Mouse (Mus musculus): ENCODE results near the gene Gm21887. TPM values are rescaled to one million over a fixed set of nuclear protein-coding genes. Genes with fewer than 3 reads are reported as not detected.
"Not testable (repeated sequence)": the region's sequence is repeated elsewhere in the genome, so short reads cannot be mapped to it uniquely, and the experiment has no call there.

Gm21887 gene
- polyA plus RNA-seq, 1 experiment from 2014 or later: 202 TPM

DNA sequence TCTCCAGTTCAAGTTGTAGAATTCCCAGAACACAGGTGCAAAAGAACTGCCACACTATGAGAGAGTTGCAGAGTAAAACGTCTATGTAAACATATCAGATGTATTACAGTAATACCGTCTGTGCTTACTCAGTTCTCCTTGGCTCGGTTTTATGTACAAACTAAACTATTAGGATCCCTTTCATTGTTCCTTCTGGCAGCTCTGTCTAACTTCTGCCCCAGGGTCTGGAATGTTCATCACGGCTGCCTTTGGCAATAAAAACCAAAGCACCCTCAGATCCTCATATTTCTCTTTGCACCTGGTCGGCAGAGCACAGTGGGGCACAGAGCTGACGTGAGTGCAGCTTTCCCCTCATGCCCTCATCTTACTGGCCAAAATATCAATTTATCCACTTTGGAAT, 34.5 kb upstream of the Gm21887 start:
- not testable (repeated sequence) for H3K4me3 ChIP-seq (ENCODE audit: low read length); H3K4me2 ChIP-seq (ENCODE audit: low read depth, low read length); H3K27me3 ChIP-seq (ENCODE audit: control insufficient read depth, insufficient read depth, low read depth, low read length); ATAC-seq (ENCODE audit: low read depth); H3K9ac ChIP-seq (ENCODE audit: low read length); H3K4me1 ChIP-seq (replicated peaks; ENCODE audit: control insufficient read depth, insufficient read depth, low read length); H3K27ac ChIP-seq (ENCODE audit: low read length); H3K9me3 ChIP-seq (ENCODE audit: control insufficient read depth, low read length)
- WGBS: 55% methylated on average over 6 of the region's 6 CpGs
- H3K36me3 ChIP-seq (ENCODE audit: control insufficient read depth, insufficient read depth, low read length): peaks cover 24% of the 10 kb centered on the region

DNA sequence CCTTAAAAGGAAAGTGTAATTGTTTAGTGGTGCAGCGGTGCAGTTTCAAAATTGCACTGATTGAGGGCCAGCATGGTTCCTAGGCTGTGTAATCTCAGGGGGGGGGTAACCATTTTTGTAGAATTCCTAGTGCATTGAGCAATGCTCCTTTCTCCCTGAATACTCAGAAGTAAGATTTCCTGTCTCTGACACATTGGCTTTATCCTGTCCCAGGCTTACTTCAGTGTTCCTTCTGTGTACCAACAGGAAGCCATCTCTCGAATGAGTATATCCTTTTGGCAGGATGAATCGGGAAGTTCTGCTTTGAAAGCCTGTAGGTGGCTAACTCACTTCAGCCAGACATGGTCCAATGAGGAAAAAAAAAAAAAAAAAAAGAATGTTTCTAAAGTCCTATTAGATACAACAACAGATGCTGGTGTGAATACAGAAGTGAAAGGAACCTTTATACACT, 33.8 kb upstream of the Gm21887 start:
- WGBS: 60% methylated on average over 3 of the region's 3 CpGs
- H3K27ac ChIP-seq (ENCODE audit: low read length); H3K4me1 ChIP-seq (replicated peaks; ENCODE audit: control insufficient read depth, insufficient read depth, low read length); H3K9me3 ChIP-seq (ENCODE audit: control insufficient read depth, low read length); H3K27me3 ChIP-seq (ENCODE audit: control insufficient read depth, insufficient read depth, low read depth, low read length); H3K4me2 ChIP-seq (ENCODE audit: low read depth, low read length); H3K4me3 ChIP-seq (ENCODE audit: low read length); H3K9ac ChIP-seq (ENCODE audit: low read length): not testable (repeated sequence)
- ATAC-seq (ENCODE audit: low read depth): peak; percentile 15; the same call in 1 of the 2 replicates
- H3K36me3 ChIP-seq (ENCODE audit: control insufficient read depth, insufficient read depth, low read length): peaks cover 20% of the 10 kb centered on the region; the same call in 1 of the 2 replicates

DNA sequence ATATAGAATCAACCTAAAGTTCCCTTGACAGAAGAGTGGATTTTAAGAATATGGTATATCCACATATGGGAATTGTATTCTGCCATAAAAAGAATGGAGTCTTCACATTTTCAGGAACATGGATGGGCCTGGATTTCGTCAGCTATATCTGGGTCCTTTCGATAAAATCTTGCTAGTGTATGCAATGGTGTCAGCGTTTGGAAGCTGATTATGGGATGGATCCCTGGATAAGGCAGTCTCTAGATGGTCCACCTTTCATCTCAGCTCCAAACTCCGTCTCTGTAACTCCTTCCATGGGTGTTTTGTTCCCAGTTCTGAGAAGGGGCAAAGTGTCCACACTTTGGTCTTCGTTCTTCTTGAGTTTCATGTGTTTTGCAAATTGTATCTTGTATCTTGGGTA, 33.1 kb upstream of the Gm21887 start:
- peaks cover 21% of the 10 kb centered on the region; the same call in 1 of the 2 replicates for H3K36me3 ChIP-seq (ENCODE audit: control insufficient read depth, insufficient read depth, low read length)
- not testable (repeated sequence) for H3K4me3 ChIP-seq (ENCODE audit: low read length); H3K9ac ChIP-seq (ENCODE audit: low read length); H3K9me3 ChIP-seq (ENCODE audit: control insufficient read depth, low read length); H3K27me3 ChIP-seq (ENCODE audit: control insufficient read depth, insufficient read depth, low read depth, low read length); ATAC-seq (ENCODE audit: low read depth); H3K4me2 ChIP-seq (ENCODE audit: low read depth, low read length); H3K4me1 ChIP-seq (replicated peaks; ENCODE audit: control insufficient read depth, insufficient read depth, low read length); H3K27ac ChIP-seq (ENCODE audit: low read length)
- 67% methylated on average over 5 of the region's 5 CpGs for WGBS

DNA sequence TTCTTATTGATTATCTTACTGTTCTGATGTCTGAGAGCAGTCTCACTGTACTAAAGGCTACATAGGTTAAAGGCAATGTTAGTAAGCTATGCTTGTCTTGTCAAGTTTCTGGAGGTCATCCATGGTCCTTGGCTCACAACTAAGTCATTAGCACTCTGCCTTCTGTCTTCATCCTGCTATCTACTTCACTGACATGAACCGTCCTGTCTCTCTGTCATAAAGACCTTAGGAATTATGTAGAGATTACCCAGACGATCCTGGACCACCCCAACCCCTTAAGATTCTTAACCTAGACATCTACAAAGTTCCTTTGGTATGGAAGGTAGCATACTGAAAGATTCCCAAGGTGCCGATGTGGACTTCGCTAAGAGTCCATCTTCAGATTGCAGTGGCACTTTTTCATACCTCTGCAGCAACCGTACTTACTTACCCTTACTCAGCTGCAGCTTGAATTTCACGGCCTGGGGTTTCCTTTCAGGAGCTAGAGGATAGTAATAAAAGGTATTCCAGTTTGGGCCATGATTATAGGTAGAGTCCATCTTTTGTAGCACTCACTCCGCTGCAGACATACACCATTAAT, 31.5 kb upstream of the Gm21887 start:
- not testable (repeated sequence) for H3K4me2 ChIP-seq (ENCODE audit: low read depth, low read length); H3K9me3 ChIP-seq (ENCODE audit: control insufficient read depth, low read length); H3K27ac ChIP-seq (ENCODE audit: low read length); H3K4me3 ChIP-seq (ENCODE audit: low read length); H3K27me3 ChIP-seq (ENCODE audit: control insufficient read depth, insufficient read depth, low read depth, low read length); ATAC-seq (ENCODE audit: low read depth); H3K4me1 ChIP-seq (replicated peaks; ENCODE audit: control insufficient read depth, insufficient read depth, low read length); H3K9ac ChIP-seq (ENCODE audit: low read length)
- H3K36me3 ChIP-seq (ENCODE audit: control insufficient read depth, insufficient read depth, low read length): peaks cover 34% of the 10 kb centered on the region
- 89% methylated on average over 7 of the region's 7 CpGs for WGBS

DNA sequence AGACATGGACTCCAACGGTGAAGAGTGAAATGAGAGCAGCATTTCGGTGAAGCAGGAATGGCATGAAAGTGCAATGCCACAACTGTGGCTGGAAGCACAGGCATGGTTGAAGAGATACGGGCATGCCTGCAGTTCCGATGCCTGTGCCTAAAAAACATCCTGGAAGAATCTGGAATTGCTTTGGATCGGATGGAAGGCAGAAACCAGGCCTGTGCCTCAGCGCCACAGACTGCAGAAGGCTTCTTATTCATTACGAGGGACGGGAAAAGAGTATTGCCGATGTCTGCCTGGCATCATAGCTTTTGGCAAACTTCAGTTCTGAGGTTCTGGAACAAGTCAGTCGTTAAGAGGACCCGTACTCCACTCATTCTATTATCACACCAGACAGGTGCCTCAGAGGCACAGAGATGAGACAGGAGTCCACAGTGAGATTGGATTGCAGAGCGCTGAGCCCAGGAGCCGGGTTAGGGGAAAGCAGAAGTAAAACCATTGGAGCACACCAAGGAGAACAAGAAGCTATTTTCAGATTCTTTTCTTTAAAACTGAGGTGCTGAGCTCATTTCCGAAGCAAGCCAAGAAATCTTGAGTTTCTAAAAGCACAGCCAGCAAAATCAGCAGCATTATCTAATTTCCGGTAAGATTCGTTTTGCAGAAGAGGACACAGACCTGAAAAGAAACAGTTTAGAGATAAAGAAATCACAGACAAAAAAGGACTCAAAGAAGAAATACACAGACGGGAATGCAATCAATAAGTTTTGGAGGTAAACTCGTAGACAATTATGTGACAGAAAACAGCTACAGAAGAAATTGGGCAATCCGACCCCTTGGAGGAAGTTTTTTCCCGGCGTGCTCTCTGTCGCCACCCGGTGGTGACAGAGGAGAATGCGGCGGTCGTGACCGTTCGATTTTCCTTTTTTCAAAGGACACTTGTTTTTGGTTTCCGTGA, 30.8 kb upstream of the Gm21887 start:
- 62% methylated on average over 29 of the region's 29 CpGs for whole genome bisulfite sequencing
- Histone ChIP-seq H3K9me3 (ENCODE audit: control insufficient read depth, low read length) (peaks cover 11% of the 10 kb centered on the region), H3K4me2 (ENCODE audit: low read depth, low read length) (peak overlapping the region; percentile 2; the same call in 1 of the 2 replicates), H3K27ac (ENCODE audit: low read length) (peak overlapping the region; percentile 4; the same call in 1 of the 2 replicates), H3K36me3 (ENCODE audit: control insufficient read depth, insufficient read depth, low read length) (peaks cover 37% of the 10 kb centered on the region)
- not testable (repeated sequence) for H3K9ac ChIP-seq (ENCODE audit: low read length); H3K4me1 ChIP-seq (replicated peaks; ENCODE audit: control insufficient read depth, insufficient read depth, low read length); H3K27me3 ChIP-seq (ENCODE audit: control insufficient read depth, insufficient read depth, low read depth, low read length); H3K4me3 ChIP-seq (ENCODE audit: low read length)
- peak; percentile 35; the same call in 1 of the 2 replicates for ATAC-seq (ENCODE audit: low read depth)

DNA sequence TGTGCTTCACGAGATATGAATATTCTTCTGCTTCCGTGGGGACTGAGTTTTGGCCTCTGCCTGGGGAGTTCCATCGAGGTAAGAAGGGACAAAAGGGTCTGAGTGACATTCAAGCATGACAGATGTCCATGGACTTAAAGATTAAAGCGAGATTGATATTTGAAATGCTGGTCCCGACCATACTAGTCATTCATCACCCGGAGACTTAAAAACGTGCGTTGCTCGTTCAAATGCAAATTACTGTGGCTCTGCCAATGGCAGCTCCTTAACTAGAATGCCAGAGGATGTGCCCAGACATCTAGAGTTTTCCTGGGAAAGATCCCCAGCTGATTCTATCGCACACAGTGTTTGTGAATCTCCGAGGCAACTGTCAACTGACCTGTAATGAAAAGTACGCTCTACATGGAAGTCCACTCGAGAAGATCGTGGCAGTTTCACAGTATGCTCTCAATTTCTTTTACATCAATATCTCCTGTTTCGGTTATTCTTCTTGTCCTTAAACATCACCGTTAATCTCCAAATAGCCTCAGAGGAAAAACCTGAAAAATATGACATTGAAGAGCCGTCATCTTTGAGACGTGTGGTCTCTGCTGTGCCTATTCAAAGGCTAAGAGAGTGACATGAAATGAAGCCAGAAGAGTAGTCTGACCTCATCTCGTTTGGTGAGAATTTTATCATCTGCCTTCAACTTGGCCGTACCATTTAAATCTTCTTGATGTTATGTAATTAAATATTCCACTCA, 29.8 kb upstream of the Gm21887 start:
- H3K4me3 ChIP-seq (ENCODE audit: low read length); H3K27me3 ChIP-seq (ENCODE audit: control insufficient read depth, insufficient read depth, low read depth, low read length); H3K27ac ChIP-seq (ENCODE audit: low read length); H3K4me1 ChIP-seq (replicated peaks; ENCODE audit: control insufficient read depth, insufficient read depth, low read length); H3K9ac ChIP-seq (ENCODE audit: low read length); ATAC-seq (ENCODE audit: low read depth); H3K4me2 ChIP-seq (ENCODE audit: low read depth, low read length): not testable (repeated sequence)
- WGBS: 80% methylated on average over 20 of the region's 20 CpGs
- H3K9me3 ChIP-seq (ENCODE audit: control insufficient read depth, low read length): peaks cover 12% of the 10 kb centered on the region
- H3K36me3 ChIP-seq (ENCODE audit: control insufficient read depth, insufficient read depth, low read length): peaks cover 38% of the 10 kb centered on the region

DNA sequence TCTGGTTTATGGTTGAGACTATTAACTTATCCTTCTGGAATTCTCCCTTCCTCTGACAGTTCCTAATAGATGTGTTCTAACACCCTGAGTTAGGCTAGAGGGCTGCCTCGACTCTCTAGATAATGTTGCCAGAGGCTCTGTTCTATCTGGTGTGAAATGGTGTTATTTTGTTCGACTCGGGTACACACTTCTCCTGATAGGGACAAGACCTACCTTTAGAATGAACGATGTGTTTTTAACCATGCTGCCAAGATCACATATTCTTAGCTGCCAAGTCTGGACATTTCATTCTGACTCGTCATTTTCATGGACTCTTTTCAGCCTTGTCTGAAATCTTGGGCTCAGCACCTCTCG, 29.3 kb upstream of the Gm21887 start:
- 74% methylated on average over 6 of the region's 6 CpGs for WGBS
- H3K27me3 ChIP-seq (ENCODE audit: control insufficient read depth, insufficient read depth, low read depth, low read length); H3K9ac ChIP-seq (ENCODE audit: low read length); H3K4me3 ChIP-seq (ENCODE audit: low read length); ATAC-seq (ENCODE audit: low read depth); H3K4me2 ChIP-seq (ENCODE audit: low read depth, low read length); H3K4me1 ChIP-seq (replicated peaks; ENCODE audit: control insufficient read depth, insufficient read depth, low read length); H3K27ac ChIP-seq (ENCODE audit: low read length): not testable (repeated sequence)
- peaks cover 39% of the 10 kb centered on the region for H3K36me3 ChIP-seq (ENCODE audit: control insufficient read depth, insufficient read depth, low read length)
- H3K9me3 ChIP-seq (ENCODE audit: control insufficient read depth, low read length): peaks cover 16% of the 10 kb centered on the region

DNA sequence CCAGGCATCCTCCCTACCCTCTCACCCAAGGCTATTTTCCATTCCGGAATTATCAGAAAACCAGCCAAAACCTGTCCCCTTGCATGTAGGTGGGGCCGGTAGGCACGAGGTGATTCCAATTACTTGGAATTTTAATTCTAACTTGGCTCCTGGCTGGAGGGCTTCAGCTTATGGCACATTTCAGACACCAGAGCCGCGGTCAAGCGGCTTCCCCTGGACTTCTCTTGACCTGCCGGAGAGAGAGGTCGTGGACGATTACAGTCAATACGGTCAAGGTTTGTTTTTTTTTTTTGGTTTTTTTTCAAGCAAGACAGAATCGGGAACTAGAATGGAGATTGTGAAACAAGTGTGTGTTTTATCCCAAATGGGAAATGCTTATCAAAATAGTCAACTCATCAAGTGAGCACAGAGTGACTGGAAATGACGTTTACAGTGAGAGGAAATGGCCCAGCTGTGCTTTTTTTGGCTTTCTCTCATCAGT, 28.6 kb upstream of the Gm21887 start:
- Histone ChIP-seq H3K27me3 (ENCODE audit: control insufficient read depth, insufficient read depth, low read depth, low read length) (no peaks in the 10 kb centered on the region), H3K4me3 (ENCODE audit: low read length) (no peak overlapping the region), H3K9me3 (ENCODE audit: control insufficient read depth, low read length) (peaks cover 20% of the 10 kb centered on the region), H3K27ac (ENCODE audit: low read length) (no peak overlapping the region), H3K4me2 (ENCODE audit: low read depth, low read length) (no peak overlapping the region), H3K9ac (ENCODE audit: low read length) (no peak overlapping the region), H3K4me1 (replicated peaks; ENCODE audit: control insufficient read depth, insufficient read depth, low read length) (no peaks in the 10 kb centered on the region; the same call in 1 of the 2 replicates), H3K36me3 (ENCODE audit: control insufficient read depth, insufficient read depth, low read length) (peaks cover 44% of the 10 kb centered on the region)
- WGBS: 70% methylated on average over 12 of the region's 12 CpGs
- ATAC-seq (ENCODE audit: low read depth): peak; percentile 1; the same call in 1 of the 2 replicates

DNA sequence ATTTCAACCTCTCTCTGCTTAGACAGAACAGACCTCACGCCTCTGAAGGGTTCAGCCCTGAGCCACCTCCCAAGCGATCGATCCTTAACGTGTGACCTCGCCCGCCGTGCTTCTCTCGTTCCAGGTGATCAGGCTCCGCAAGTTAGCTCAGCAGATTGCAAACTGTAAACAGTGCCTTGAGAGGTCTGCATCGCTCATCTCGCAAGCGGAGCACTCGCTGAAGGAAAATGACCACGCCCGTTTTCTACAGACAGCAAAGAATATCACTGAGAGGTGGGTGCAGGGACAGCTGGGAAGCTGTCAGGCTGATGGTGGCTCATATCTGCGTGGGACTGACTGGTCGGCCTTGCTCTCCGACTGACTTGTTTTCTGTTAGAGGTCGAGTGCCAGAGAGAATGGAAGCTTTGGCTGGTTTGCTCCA, 27.7 kb upstream of the Gm21887 start:
- H3K4me3 ChIP-seq (ENCODE audit: low read length); H3K9ac ChIP-seq (ENCODE audit: low read length); H3K27ac ChIP-seq (ENCODE audit: low read length); H3K27me3 ChIP-seq (ENCODE audit: control insufficient read depth, insufficient read depth, low read depth, low read length); H3K4me2 ChIP-seq (ENCODE audit: low read depth, low read length); ATAC-seq (ENCODE audit: low read depth); H3K4me1 ChIP-seq (replicated peaks; ENCODE audit: control insufficient read depth, insufficient read depth, low read length): not testable (repeated sequence)
- Histone ChIP-seq H3K36me3 (ENCODE audit: control insufficient read depth, insufficient read depth, low read length) (peaks cover 50% of the 10 kb centered on the region), H3K9me3 (ENCODE audit: control insufficient read depth, low read length) (peaks cover 25% of the 10 kb centered on the region)
- WGBS: 81% methylated on average over 19 of the region's 19 CpGs
